ENCODE assay signal across 11 mouse cellular contexts in the genomic region with DNA sequence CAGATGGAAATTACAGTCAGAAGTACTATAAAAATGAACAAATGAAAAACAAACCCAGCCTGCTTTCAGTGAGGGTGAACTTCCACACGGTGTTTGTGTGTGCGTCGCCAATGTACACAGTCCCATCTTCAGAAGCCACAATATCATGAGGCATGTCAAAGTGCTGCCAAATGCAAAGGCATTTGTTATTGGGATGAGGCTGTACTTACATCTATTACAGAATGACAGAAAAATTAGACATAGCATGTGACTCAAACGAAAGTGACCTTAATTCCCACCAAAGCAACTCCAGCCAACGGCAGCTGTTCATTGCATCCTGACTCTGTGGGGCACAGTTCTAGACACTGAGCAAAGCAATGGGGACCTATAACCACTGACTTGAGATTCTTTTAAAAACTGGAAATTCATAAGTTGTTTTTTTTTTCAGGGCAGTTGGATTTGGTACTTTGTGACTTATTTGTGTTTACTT.
A peak's percentile ranks its signal among the peaks of the same experiment; 100 is the strongest.
DNase-seq lines count a peak whose midpoint lies in the region; ATAC-seq and TF ChIP-seq lines count a peak whose summit lies in the region.
"Had no signal": no experiment of that assay in that cellular context is flagged by ENCODE, and none has a peak within 500 bp of the region (broad histone marks: within the 10 kb centered on the region; RNA-seq: fewer than 3 reads in every experiment).

No protein-coding gene starts in this region.

- no peak for TF ChIP-seq CTCF in lung, embryonic 14.5 days (IDR thresholded peaks at IDR 0.05; ENCODE audit: low read depth)
- TF ChIP-seq CTCF in hindbrain, postnatal 0 days (IDR thresholded peaks at IDR 0.05; ENCODE audit: low read depth) = no peak

- ATAC-seq in cerebellum, adult (ENCODE audit: insufficient number of reproducible peaks, low FRiP score, low TSS enrichment) = no peak
- ATAC-seq in heart, embryonic 13.5 days (ENCODE audit: extremely low read depth, insufficient number of reproducible peaks, low FRiP score, low TSS enrichment) = no peak
- ATAC-seq in lung, embryonic 14.5 days (ENCODE audit: insufficient read depth) = no peak; the same call in 1 of the 2 replicates
- no peak for ATAC-seq in hindbrain, postnatal 0 days

- H3K27ac ChIP-seq in heart, embryonic 13.5 days (replicated peaks) = peak overlapping the region; percentile 78
- H3K27ac ChIP-seq in heart, embryonic 10.5 days = no peak overlapping the region
- peak overlapping the region; percentile 18; the same call in 1 of the 2 replicates for H3K27ac ChIP-seq in lung, embryonic 14.5 days (ENCODE audit: low read depth)
- H3K27ac ChIP-seq in hindbrain, postnatal 0 days = peak overlapping the region; percentile 45; the same call in 1 of the 2 replicates
- H3K27ac ChIP-seq: layer of hippocampus, adult 2 months; liver, embryonic 14.5 days; midbrain, embryonic 10.5 days had no signal

- peaks cover 21% of the 10 kb centered on the region for H3K4me1 ChIP-seq in heart, embryonic 13.5 days
- H3K4me1 ChIP-seq in heart, embryonic 10.5 days = no peaks in the 10 kb centered on the region
- no peaks in the 10 kb centered on the region for H3K4me1 ChIP-seq in lung, embryonic 14.5 days (ENCODE audit: insufficient read depth)
- H3K4me1 ChIP-seq in hindbrain, postnatal 0 days (ENCODE audit: insufficient read depth, low read length) = no peaks in the 10 kb centered on the region; the same call in 1 of the 2 replicates
- H3K4me1 ChIP-seq: midbrain, embryonic 10.5 days had no signal

- WGBS in heart, embryonic 13.5 days = 80% methylated on average over 5 of the region's 5 CpGs
- WGBS in heart, embryonic 10.5 days = 88% methylated on average over 5 of the region's 5 CpGs
- 59% methylated on average over 5 of the region's 5 CpGs for WGBS in lung, embryonic 14.5 days
- WGBS in hindbrain, postnatal 0 days = 53% methylated on average over 5 of the region's 5 CpGs

- no peak overlapping the region for H3K4me2 ChIP-seq in heart, embryonic 13.5 days
- no peak overlapping the region for H3K4me2 ChIP-seq in lung, embryonic 14.5 days
- 0 out of 2 replicates have a peak overlapping the region, but pooled peaks have one; percentile 7 for H3K4me2 ChIP-seq in hindbrain, postnatal 0 days (ENCODE audit: low read depth, low read length)

- no peak overlapping the region for H3K4me3 ChIP-seq in heart, embryonic 13.5 days
- H3K4me3 ChIP-seq in heart, embryonic 10.5 days = no peak overlapping the region
- H3K4me3 ChIP-seq in lung, embryonic 14.5 days (ENCODE audit: low read depth, low read length) = no peak overlapping the region
- H3K4me3 ChIP-seq in hindbrain, postnatal 0 days (ENCODE audit: low read length) = no peak overlapping the region
- H3K4me3 ChIP-seq: layer of hippocampus, adult 2 months; midbrain, embryonic 10.5 days had no signal

- H3K27me3 ChIP-seq in heart, embryonic 13.5 days (replicated peaks) = no peaks in the 10 kb centered on the region
- H3K27me3 ChIP-seq in heart, embryonic 10.5 days (ENCODE audit: insufficient read depth, poor library complexity, severe bottlenecking) = no peaks in the 10 kb centered on the region
- H3K27me3 ChIP-seq in lung, embryonic 14.5 days (ENCODE audit: insufficient read depth, low read length) = no peaks in the 10 kb centered on the region
- no peaks in the 10 kb centered on the region for H3K27me3 ChIP-seq in hindbrain, postnatal 0 days (ENCODE audit: insufficient read depth, low read length)

- H3K36me3 ChIP-seq in heart, embryonic 13.5 days = peaks cover 70% of the 10 kb centered on the region
- H3K36me3 ChIP-seq in heart, embryonic 10.5 days = peaks cover 55% of the 10 kb centered on the region
- no peaks in the 10 kb centered on the region for H3K36me3 ChIP-seq in lung, embryonic 14.5 days (ENCODE audit: insufficient read depth)
- H3K36me3 ChIP-seq in hindbrain, postnatal 0 days (ENCODE audit: insufficient read depth, low read length) = peaks cover 5% of the 10 kb centered on the region; the same call in 1 of the 2 replicates

- H3K9me3 ChIP-seq in heart, embryonic 13.5 days = no peaks in the 10 kb centered on the region
- H3K9me3 ChIP-seq in heart, embryonic 10.5 days = no peaks in the 10 kb centered on the region
- H3K9me3 ChIP-seq in lung, embryonic 14.5 days (ENCODE audit: low read depth, low read length) = no peaks in the 10 kb centered on the region
- no peaks in the 10 kb centered on the region for H3K9me3 ChIP-seq in hindbrain, postnatal 0 days (ENCODE audit: low read length)
- H3K9me3 ChIP-seq: midbrain, embryonic 10.5 days had no signal

- DNase-seq in cerebellum, postnatal 10 days = peak; percentile 35
- DNase-seq in heart, embryonic 10.5 days (ENCODE audit: low spot score) = no peak
- peak; percentile 11 for DNase-seq in lung, embryonic 14.5 days
- no peak for DNase-seq in lung, adult 18-20 months
- no peak for DNase-seq in hindbrain, postnatal 0 days (ENCODE audit: low spot score)
- no peak for DNase-seq in right cerebral cortex, adult 2 months (ENCODE audit: low spot score in 2 of 2)

- no peak overlapping the region for H3K9ac ChIP-seq in heart, embryonic 13.5 days
- H3K9ac ChIP-seq in lung, embryonic 14.5 days = no peak overlapping the region
- no peak overlapping the region for H3K9ac ChIP-seq in hindbrain, postnatal 0 days (replicated peaks; ENCODE audit: low read length)
- H3K9ac ChIP-seq: liver, embryonic 14.5 days had no signal

Comparison
In these comparisons a context has a peak if more than half of its experiments do, and no peak if none do; other contexts are left out.
1. DNase-seq: peak in cerebellum, postnatal 10 days (2 of 2) and lung, embryonic 14.5 days (single experiment); none in heart, embryonic 10.5 days (single experiment), lung, adult 18-20 months (0 of 2), hindbrain, postnatal 0 days (single experiment) and right cerebral cortex, adult 2 months (0 of 2).